Mouse (Mus musculus): ENCODE results near the gene Emilin2.

Gene Emilin2

GRCm38 (mm10) chr17:71235229-71235958 is 76.4 kb downstream of the Emilin2 start:
- DNase-seq (ENCODE audit: low read depth in 2 of 2, low spot score in 2 of 2): no peak

- DNase-seq (ENCODE audit: low read depth in 2 of 2, low spot score in 2 of 2): no peak
Observed at GRCm38 (mm10) chr17:71234041-71234594, 77.7 kb downstream of the Emilin2 start.

DNA sequence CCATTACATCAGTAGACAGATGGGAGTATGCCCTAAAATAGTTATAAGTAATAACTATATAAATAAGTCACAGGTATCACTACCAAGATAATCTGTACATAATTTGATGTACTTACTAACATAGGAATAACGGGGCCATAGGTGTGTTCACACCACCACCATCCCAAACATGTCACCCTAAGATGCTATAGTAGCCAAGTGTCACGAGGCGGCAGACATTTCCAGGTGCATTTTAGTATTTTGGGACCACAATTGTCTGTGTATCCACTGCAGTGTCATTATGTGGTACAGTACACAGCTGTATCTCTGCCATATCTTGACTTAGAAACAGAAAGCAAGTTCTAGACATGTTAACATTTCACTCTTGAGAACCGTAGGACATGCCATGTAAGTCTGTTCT is 78.6 kb downstream of the Emilin2 start:
- DNase-seq (ENCODE audit: low read depth in 2 of 2, low spot score in 2 of 2): no peak

DNA sequence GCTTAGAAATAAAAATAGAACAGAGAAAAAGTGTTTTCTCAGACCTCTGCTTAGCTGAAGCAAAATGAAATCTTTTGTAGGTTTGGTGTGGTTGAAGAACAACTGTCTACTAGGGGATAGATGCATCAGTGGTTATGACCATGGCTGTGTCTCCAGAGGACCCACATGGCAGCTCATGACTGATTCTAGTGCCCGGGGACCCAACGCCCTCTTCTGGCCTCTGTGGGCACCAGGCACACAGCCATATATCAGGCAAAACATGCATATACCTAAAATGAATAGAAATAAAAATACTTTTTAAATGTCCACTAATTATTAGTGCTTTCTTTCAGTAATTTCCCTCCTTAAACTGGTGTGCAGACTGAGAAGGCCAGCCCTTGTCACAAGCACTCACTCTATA is 79.8 kb downstream of the Emilin2 start:
- no peak for DNase-seq (ENCODE audit: low read depth in 2 of 2, low spot score in 2 of 2)

- DNase-seq (ENCODE audit: low read depth in 2 of 2, low spot score in 2 of 2): no peak
Observed at GRCm38 (mm10) chr17:71230108-71230709, 81.6 kb downstream of the Emilin2 start.

DNA sequence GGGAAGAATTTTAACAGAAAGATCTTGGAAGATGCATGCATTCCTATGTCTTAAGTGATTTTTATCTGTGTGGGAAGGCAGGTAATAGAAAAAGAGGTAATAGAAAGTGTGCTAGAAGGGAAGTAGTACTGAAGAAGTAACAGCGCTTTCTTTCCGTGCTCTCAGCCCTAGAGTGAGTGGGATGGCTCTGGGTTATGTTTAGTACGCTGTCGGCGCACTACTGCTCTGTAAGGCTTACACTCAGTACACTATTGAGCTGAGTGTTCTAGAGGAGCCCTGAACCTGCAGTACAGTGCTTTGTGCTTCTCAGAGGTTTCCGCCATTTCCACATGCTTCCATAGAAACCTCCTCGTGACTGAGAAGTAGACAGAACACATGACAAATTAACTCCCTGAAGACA is 83.1 kb downstream of the Emilin2 start:
- DNase-seq (ENCODE audit: low read depth in 2 of 2, low spot score in 2 of 2): no peak

DNA sequence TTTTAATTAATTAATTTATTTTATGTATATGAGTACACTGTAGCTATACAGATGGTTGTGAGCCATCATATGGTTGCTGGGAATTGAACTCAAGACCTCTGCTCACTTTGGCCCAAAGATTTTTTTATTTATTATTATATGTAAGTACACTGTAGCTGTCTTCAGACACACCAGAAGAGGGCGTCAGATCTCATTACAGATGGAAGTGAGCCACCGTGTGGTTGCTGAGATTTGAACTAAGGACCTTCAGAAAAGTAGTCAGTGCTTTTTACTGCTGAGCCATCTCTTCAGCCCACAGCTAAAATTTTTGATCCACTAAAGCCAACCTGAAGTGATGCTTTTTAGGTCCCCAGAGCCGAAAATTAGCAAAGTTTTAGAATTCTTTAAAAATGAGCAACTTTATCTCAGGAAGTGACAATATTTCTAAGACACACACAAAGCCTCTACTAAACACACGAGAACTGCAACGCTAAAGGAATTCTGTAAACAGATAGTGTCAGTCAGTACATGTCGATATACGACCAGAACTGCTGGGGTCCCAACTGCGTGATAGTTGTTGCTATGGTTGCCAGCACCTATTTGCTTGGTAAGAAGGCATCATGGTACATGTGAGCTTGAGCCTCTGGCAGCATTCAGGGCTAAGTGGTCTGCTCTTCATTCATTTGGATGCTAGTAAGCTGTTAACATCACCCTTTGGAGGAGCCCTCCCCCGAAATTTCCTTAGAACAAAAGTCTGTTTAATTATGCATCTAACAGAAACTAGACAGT is 84.5 kb downstream of the Emilin2 start:
- DNase-seq (ENCODE audit: low read depth in 2 of 2, low spot score in 2 of 2): no peak

DNA sequence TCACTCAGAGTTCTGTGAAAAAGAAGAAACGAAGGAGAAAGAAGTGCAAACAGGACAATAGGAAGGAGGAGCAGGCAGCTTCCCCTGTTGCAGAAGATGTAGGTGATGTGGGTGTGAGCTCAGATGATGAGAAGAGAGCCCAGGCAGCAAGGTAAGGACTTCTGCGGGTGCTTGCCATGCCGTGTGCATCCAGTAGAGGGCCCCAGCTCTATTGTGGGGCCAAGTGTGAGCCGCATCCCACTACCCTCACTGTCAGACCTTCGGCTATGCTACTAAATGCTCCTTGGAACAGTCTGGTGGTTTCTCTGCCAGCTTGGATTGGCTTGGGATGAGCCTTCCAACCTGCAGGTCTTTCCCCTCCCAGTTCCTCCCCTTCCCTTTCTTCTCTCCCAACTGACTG is 86.7 kb downstream of the Emilin2 start:
- DNase-seq (ENCODE audit: low read depth in 2 of 2, low spot score in 2 of 2): peak in 1 of 2 experiments; percentile 9

DNA sequence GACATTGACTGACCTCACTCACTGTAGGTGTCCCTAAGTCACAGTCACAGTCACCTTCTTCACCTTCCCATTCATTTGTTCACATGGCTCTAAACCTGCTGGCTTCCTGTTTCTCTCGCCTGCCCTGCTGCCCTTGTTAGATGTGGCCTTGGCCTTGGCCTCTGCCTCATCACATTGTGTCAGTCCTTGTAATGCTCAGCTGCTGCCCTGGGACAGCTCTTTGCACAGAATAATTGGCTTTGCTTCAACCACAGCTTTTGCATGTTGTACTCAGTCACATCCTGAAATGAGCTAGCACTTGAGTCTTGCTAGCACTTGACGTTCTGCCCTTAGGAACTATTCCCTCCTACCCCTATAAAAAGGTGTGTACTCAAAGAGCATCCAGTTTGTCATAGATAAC is 87.3 kb downstream of the Emilin2 start:
- DNase-seq (ENCODE audit: low read depth in 2 of 2, low spot score in 2 of 2): no peak

DNA sequence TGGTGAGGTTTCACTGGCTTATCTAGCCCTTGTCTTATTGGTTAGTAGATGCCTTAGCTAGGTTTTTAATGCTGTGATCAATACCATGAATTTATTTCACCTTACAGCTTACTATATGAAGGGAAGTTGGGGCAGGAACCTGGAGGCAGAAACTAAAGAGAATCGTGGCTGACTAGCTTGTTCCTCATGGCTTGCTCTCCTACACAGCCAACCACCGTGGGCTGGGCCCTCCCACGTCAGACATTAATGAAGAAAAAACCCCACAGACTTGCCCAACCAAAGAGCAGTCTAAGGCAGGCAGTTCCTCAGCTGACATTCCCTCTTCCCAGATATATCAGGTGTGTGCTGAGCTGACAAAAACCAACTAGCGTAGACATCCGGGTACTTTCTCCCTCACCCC is 88.1 kb downstream of the Emilin2 start:
- no peak for DNase-seq (ENCODE audit: low read depth in 2 of 2, low spot score in 2 of 2)

DNA sequence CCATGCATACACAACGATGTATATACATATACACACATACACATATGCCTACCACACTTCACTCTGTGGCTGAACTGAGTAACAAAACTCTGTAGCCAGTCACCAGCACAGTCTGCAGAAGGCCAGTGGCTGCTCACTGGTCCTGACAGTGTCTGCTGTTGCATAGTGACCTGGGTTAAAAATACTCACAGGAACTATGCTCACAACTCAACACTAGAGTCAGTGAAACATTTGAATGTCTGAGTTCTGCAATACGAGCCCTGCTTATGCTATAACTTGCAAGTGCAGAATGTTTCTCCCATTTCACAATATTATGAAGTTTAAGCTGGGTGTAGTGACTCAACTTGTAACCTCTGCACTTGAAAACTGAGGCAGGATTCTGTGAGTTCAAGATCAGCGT is 90.4 kb downstream of the Emilin2 start:
- DNase-seq (ENCODE audit: low read depth in 2 of 2, low spot score in 2 of 2): no peak

- DNase-seq (ENCODE audit: low read depth in 2 of 2, low spot score in 2 of 2): no peak
Observed at GRCm38 (mm10) chr17:71217111-71217685, 94.6 kb downstream of the Emilin2 start.

DNA sequence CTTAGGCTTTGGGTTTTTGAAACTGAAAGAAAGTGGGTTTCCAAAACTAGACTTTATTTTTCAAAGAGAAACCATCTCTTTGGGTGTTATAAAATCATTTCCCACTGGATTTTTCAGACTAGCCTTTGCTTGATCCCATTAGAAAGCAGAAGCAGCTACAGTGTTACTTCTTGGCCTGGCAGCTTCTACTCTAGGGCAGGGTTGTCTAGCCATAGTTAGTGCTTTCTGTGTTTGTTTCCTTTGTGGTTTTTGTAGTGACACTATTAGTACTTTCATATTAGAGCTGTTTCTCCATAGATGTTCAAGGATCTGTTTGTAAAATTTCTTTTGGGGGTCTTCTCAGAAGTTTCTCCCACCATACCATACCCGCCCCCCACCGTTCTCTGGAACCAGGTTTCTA is 95.5 kb downstream of the Emilin2 start:
- no peak for DNase-seq (ENCODE audit: low read depth in 2 of 2, low spot score in 2 of 2)

DNA sequence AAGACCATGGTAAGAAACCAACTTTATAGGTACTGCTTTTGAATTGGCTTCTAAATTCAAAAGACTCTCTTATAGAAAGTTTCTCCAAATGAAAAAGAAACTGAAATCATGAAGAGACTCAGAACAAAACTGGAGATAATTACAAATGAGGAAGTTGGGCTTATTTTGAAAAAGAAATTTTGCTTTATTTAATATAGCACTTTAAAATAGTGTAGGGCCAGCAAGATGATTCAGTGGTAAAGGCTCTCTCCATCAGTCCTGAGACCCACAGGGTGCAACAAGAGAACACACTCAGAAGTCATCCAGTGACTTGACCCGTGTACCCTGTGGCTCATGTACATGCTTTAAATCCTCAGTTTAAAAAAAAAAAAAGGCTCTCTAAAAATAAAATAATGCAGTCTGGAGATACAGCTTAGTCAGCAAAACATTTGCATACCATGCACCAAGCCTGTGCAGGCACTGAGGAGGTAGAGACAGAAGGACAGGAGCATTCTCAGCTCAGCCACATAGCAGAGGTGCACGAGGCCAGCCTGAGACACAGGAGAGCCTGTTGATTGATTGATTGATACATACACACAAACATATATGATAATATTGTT is 96.4 kb downstream of the Emilin2 start:
- no peak for DNase-seq (ENCODE audit: low read depth in 2 of 2, low spot score in 2 of 2)

DNA sequence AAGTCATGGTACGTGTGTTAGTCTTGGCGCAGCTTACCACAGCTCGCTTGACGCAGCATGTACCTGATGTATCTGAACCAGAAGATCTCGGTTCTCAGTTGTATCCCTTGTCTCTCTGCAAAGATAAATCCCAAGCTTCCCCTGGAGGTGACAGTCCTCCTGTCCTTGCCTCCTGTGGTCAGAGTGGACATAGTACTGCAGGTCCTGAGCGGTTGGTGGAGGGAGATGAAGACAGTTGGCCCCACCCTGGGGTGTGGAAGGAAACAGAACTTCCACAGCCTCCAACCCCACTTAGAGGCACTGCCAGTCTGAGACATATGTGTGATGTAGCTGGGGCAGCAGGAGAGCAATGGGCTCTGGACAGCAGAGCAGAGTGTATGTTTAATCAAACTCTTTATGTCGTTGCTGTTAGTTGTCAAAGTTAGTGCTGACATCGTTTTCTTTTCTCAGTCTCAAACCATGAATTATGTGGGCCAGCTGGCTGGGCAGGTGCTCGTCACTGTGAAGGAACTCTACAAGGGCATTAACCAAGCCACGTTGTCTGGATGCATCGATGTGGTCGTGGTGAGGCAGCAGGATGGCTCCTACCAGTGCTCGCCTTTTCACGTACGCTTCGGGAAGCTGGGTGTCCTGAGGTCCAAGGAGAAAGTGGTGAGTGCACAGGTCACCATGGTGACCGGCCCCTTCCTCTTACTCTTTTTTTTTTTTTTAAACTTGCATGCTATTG is 97.1 kb downstream of the Emilin2 start:
- no peak for DNase-seq (ENCODE audit: low read depth in 2 of 2, low spot score in 2 of 2)

DNA sequence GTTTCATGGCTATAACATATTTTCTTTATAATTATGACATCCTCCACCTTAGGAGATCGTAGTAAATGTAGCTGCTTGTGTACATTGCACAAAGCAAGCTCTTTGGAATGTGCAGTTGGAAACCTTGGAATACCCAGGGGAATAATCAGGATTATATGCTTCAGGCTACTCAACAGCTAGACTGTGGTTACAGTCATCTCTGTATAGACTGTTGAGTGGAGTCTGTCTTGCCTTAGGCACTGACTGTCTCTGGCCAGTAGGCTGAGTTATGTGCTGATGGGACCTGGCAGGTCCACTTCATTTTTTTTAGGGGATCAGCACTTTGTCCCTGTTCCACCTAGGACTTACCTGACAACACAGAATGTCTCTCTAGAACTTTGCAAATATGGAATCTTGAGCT is 98.1 kb downstream of the Emilin2 start:
- DNase-seq (ENCODE audit: low read depth in 2 of 2, low spot score in 2 of 2): no peak

- no peak for DNase-seq (ENCODE audit: low read depth in 2 of 2, low spot score in 2 of 2)
Observed at GRCm38 (mm10) chr17:71211962-71212646, 99.7 kb downstream of the Emilin2 start.

GRCm38 (mm10) chr17:71209936-71210335 is 101.8 kb downstream of the Emilin2 start:
- DNase-seq (ENCODE audit: low read depth in 2 of 2, low spot score in 2 of 2): no peak

DNA sequence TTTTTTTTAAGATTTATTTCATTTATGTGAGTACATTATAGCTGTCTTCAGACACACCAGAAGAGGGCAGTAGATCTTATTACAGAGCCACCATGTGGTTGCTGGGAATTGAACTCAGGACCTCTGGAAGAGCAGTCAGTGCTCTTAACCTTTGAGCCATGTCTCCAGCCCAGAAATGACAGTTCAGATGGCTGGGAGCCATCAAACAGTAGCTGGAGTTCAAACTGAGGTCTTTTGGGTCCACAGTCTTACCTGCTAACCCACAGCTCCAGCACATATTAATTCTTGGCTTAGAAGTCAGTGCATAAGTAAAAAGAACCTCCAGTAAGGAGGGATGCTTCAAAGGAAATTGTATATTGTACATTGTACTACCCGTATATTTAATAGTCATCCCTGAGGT is 102.9 kb downstream of the Emilin2 start:
- no peak for DNase-seq (ENCODE audit: low read depth in 2 of 2, low spot score in 2 of 2)

DNA sequence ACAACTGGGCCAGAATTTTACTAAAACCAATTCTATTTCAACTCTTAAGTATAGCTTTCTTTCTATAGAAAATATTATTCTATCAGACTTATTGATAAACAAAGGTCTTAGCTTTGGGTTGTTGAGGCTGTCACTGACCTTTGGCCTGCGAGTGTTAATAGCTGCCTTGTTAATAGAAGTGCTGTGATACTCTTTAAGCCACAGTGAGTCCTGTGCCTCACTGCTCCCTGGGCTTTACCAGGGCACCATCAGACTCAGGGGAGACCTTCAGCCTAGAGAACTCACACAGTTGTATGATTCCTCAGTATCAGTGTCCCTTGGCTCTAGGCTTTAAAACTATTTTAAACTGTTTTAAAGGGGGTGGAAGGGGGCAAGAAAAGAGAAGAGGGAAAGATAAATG is 103.4 kb downstream of the Emilin2 start:
- DNase-seq (ENCODE audit: low read depth in 2 of 2, low spot score in 2 of 2): no peak
